Mouse (Mus musculus): ENCODE measurements around the gene Zkscan14.

GRCm38 (mm10) chr5:145185244-145185643, 16.4 kb downstream of the Zkscan14 start:
- TF ChIP-seq CTCF (IDR thresholded peaks at IDR 0.05; ENCODE audit: low read depth) = no peak
- no peak for TF ChIP-seq EP300 (IDR thresholded peaks at IDR 0.05; ENCODE audit: low read depth)
